Mouse (Mus musculus): ENCODE data around the gene Napa. TPM values are rescaled to one million over a fixed set of nuclear protein-coding genes. Genes with fewer than 3 reads are reported as not detected.

The Napa gene
- 154 TPM in 2 replicates for polyA plus RNA-seq (2015; fragmentation: Nextera tagmentation; extraction: Ambion mirVana)

DNA sequence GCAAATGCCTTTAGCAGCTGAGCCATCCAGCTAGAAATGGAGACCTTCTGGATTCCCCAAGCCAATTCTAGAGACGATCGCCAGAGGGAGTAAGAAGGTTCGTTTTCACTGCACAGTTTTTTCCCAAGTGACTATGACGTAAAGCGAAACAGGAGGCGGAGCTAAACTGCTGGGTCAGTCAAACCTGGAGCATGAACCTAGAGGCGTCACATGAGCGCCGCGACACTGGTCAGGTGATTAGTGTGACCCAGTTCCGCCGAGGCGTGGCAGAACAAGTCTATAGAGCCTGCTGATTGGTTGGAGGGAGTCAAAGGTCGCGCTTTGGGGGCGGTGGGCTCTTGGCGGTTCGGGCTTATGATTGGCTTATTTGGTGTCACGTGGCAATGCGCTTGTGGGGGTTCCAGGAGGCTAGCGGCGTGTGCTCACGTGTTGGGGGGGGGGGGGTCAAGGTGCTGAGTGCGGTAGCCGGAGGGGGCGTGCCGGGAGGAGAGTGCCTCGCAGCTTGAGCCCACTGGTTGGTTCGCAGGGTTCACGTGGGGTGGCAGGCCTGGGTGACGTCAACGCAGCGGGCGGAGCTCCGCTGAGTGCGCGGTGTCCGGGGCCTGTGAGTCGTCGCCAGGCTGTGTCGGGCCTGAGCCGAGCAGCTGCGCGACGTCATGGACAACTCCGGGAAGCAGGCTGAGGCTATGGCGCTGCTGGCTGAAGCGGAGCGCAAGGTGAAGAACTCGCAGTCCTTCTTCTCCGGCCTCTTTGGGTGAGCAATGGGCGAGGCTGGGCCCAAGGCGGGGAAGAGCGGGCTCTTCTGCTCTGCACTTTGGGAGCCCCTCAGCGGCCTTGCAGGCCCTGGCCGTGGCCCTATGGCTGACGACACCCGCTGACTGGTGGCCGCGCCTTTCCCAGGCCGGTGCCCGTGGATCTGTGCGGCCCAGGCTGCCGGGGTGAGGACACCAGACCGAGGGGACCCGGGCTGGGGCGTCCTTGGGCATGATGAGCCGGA is at the start of gene Napa:
Gene Napa (plus strand): TSS at position 438 of the 997 bp plus-strand sequence.
- ATAC-seq (peak; percentile 97), DNase-seq (ENCODE audit: low spot score) (peak; percentile 100)
- WGBS: under 1% methylated on average over 64 of the region's 68 CpGs

GRCm38 (mm10) chr7:16048675-16049575 is 49.3 kb upstream of the Napa start:
- no peak for TF ChIP-seq CTCF (IDR thresholded peaks at IDR 0.05)
- no peak for TF ChIP-seq EP300 (IDR thresholded peaks at IDR 0.05)
- H3K4me2 ChIP-seq (replicated peaks; ENCODE audit: low read depth, low read length): peak overlapping the region; percentile 93
- no peak for DNase-seq (ENCODE audit: low spot score)
- WGBS: 5% methylated on average over 36 of the region's 36 CpGs
- peaks cover 18% of the 10 kb centered on the region; the same call in 1 of the 2 replicates for H3K4me1 ChIP-seq (ENCODE audit: insufficient read depth, low read depth, low read length)
- no peaks in the 10 kb centered on the region for H3K27me3 ChIP-seq (replicated peaks; ENCODE audit: insufficient read depth, low read length)
- no peaks in the 10 kb centered on the region for H3K9me3 ChIP-seq (ENCODE audit: low read length)
- H3K4me3 ChIP-seq (ENCODE audit: low read depth, low read length): peak overlapping the region; percentile 83
- peak overlapping the region; percentile 78 for H3K27ac ChIP-seq (ENCODE audit: low read length)
- H3K9ac ChIP-seq (replicated peaks; ENCODE audit: low read depth): peak overlapping the region; percentile 66
- no peaks in the 10 kb centered on the region for H3K36me3 ChIP-seq (ENCODE audit: insufficient read depth, low read length)
- no peak for ATAC-seq

More for the DNA sequence above, at the start of gene Napa:
- H3K4me2 ChIP-seq (replicated peaks; ENCODE audit: low read depth, low read length): peak within 1 kb of the TSS; percentile 80
- TF ChIP-seq EP300 (IDR thresholded peaks at IDR 0.05) (0 out of 2 replicates have a peak, but pooled peaks have one; percentile 52), CTCF (IDR thresholded peaks at IDR 0.05) (peak; percentile 85)
- peaks cover 7% of the 10 kb centered on the region; the same call in 1 of the 2 replicates for H3K4me1 ChIP-seq (ENCODE audit: insufficient read depth, low read depth, low read length)
- H3K9ac ChIP-seq (replicated peaks; ENCODE audit: low read depth): peak within 1 kb of the TSS; percentile 83
- peak within 1 kb of the TSS; percentile 67 for H3K4me3 ChIP-seq (ENCODE audit: low read depth, low read length)
- peak within 1 kb of the TSS; percentile 94 for H3K27ac ChIP-seq (ENCODE audit: low read length)
- H3K27me3 ChIP-seq (replicated peaks; ENCODE audit: insufficient read depth, low read length): no peaks in the 10 kb centered on the region
- H3K36me3 ChIP-seq (ENCODE audit: insufficient read depth, low read length): no peaks in the 10 kb centered on the region
- no peaks in the 10 kb centered on the region for H3K9me3 ChIP-seq (ENCODE audit: low read length)

- Histone ChIP-seq H3K4me1 (ENCODE audit: insufficient read depth, low read depth, low read length) (peaks cover 15% of the 10 kb centered on the region; the same call in 1 of the 2 replicates), H3K4me2 (replicated peaks; ENCODE audit: low read depth, low read length) (peak overlapping the region; percentile 93; the same call in 1 of the 2 replicates), H3K9ac (replicated peaks; ENCODE audit: low read depth) (peak overlapping the region; percentile 12; the same call in 1 of the 2 replicates), H3K9me3 (ENCODE audit: low read length) (no peaks in the 10 kb centered on the region), H3K36me3 (ENCODE audit: insufficient read depth, low read length) (no peaks in the 10 kb centered on the region), H3K27ac (ENCODE audit: low read length) (no peak overlapping the region), H3K4me3 (ENCODE audit: low read depth, low read length) (peak overlapping the region; percentile 83; the same call in 1 of the 2 replicates), H3K27me3 (replicated peaks; ENCODE audit: insufficient read depth, low read length) (no peaks in the 10 kb centered on the region)
- TF ChIP-seq EP300 (IDR thresholded peaks at IDR 0.05) (no peak), CTCF (IDR thresholded peaks at IDR 0.05) (no peak)
- no peak for ATAC-seq
- WGBS: 74% methylated on average over 7 of the region's 7 CpGs
- DNase-seq (ENCODE audit: low spot score): no peak
Observed at GRCm38 (mm10) chr7:16049576-16049915, 48.7 kb upstream of the Napa start.

DNA sequence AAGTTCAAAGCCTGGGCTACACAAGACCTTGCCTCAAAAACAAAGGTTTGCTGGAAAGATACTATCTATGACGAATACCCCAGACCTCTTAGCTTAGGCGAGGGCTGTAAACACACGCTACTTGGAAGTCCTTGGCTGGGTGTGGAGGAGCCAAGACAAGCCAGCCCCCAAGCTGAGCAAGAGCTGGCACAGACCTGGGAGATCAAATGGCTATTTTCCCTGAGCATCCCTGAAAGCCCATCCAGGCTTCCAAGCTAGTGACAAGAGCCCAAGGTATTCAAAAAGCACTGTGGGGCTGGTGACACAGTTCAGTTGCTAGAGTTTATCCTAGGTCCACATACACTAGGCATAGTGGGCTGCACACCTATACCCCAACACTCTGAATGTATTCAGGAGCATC is 47.7 kb upstream of the Napa start:
- WGBS: 81% methylated on average over 3 of the region's 3 CpGs
- Histone ChIP-seq H3K36me3 (ENCODE audit: insufficient read depth, low read length) (no peaks in the 10 kb centered on the region), H3K9ac (replicated peaks; ENCODE audit: low read depth) (no peak overlapping the region), H3K4me2 (replicated peaks; ENCODE audit: low read depth, low read length) (no peak overlapping the region), H3K9me3 (ENCODE audit: low read length) (no peaks in the 10 kb centered on the region), H3K4me1 (ENCODE audit: insufficient read depth, low read depth, low read length) (peaks cover 15% of the 10 kb centered on the region; the same call in 1 of the 2 replicates), H3K27ac (ENCODE audit: low read length) (no peak overlapping the region), H3K4me3 (ENCODE audit: low read depth, low read length) (no peak overlapping the region), H3K27me3 (replicated peaks; ENCODE audit: insufficient read depth, low read length) (no peaks in the 10 kb centered on the region)
- ATAC-seq (no peak), DNase-seq (ENCODE audit: low spot score) (no peak)
- TF ChIP-seq EP300 (IDR thresholded peaks at IDR 0.05) (no peak), CTCF (IDR thresholded peaks at IDR 0.05) (no peak)

GRCm38 (mm10) chr7:16051883-16052595 is 46.2 kb upstream of the Napa start:
- Histone ChIP-seq H3K4me2 (replicated peaks; ENCODE audit: low read depth, low read length) (peak overlapping the region; percentile 86), H3K4me3 (ENCODE audit: low read depth, low read length) (peak overlapping the region; percentile 55), H3K27ac (ENCODE audit: low read length) (peak overlapping the region; percentile 94), H3K36me3 (ENCODE audit: insufficient read depth, low read length) (no peaks in the 10 kb centered on the region), H3K27me3 (replicated peaks; ENCODE audit: insufficient read depth, low read length) (no peaks in the 10 kb centered on the region), H3K9me3 (ENCODE audit: low read length) (no peaks in the 10 kb centered on the region), H3K4me1 (ENCODE audit: insufficient read depth, low read depth, low read length) (peaks cover 15% of the 10 kb centered on the region; the same call in 1 of the 2 replicates), H3K9ac (replicated peaks; ENCODE audit: low read depth) (peak overlapping the region; percentile 51)
- 2% methylated on average over 19 of the region's 19 CpGs for WGBS
- DNase-seq (ENCODE audit: low spot score) (peak; percentile 91), ATAC-seq (peak; percentile 39)
- TF ChIP-seq EP300 (IDR thresholded peaks at IDR 0.05): no peak
- peak; percentile 88 for TF ChIP-seq CTCF (IDR thresholded peaks at IDR 0.05)
